Mouse (Mus musculus): Measurements from ENCODE around the gene Smtn.

Smtn gene

DNA sequence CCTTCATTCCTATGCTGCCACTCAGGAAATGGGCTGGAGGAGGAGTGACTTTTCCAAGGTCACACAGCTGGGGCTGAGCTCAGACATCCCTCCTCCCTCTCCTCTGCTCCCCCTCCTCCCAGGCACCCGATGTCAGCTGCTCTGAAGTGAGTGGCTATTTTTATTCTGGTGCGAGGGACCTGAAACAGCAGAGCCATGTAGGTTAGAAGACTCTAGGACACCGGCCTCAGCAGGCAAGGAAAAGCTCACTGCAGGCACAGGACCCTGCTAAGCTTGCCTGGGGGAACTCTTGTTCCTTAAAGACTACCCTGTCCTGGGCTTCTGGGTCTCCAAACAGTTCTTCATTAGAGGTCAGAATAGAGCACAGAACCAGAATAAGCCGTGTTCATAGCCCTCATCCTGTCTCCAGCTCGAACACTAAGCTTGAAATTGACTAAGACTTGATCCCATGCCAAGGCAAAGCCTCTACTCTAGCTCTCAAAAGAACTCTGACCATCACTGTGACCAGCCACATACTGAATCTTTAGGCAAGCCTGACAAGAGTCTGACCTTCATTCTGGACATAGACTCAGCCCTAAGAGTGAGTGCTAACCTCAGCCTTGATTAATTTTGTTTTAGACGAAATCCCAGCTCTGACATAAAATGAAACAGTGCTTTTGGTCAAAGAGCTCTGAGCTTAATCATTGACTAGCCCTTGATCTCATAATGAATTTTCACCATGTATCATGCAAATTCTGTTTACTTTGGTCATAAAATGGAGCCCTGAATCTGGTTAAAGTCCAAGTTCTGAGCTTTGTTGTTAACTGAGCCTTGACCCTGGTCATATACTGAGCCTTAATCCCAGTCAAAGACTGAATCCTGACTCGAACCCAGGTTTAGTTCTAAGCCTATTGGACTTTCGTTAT is 31.0 kb downstream of the Smtn start:
- 57% methylated on average over 8 of the region's 8 CpGs for WGBS

DNA sequence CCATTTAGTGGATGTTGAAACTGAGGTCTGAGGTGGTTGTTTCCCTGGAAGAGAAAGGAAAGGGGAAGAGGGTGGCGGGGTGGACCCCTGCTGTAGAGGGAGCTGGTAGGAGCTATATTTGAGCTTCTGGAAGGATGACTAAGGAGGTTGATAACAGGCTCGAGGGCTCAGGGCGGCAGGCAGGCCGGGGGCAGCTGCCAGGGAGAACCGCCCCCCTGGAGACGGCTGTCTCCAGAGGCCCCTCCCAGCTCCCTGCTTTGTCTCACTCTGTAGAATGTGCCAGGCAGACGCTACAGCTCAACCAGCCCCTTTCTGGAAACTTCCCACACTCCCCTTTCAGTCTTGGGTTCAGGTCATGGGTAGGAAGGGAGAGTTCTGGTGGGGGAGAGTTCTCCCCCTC is 32.2 kb downstream of the Smtn start:
- 36% methylated on average over 7 of the region's 7 CpGs for WGBS

DNA sequence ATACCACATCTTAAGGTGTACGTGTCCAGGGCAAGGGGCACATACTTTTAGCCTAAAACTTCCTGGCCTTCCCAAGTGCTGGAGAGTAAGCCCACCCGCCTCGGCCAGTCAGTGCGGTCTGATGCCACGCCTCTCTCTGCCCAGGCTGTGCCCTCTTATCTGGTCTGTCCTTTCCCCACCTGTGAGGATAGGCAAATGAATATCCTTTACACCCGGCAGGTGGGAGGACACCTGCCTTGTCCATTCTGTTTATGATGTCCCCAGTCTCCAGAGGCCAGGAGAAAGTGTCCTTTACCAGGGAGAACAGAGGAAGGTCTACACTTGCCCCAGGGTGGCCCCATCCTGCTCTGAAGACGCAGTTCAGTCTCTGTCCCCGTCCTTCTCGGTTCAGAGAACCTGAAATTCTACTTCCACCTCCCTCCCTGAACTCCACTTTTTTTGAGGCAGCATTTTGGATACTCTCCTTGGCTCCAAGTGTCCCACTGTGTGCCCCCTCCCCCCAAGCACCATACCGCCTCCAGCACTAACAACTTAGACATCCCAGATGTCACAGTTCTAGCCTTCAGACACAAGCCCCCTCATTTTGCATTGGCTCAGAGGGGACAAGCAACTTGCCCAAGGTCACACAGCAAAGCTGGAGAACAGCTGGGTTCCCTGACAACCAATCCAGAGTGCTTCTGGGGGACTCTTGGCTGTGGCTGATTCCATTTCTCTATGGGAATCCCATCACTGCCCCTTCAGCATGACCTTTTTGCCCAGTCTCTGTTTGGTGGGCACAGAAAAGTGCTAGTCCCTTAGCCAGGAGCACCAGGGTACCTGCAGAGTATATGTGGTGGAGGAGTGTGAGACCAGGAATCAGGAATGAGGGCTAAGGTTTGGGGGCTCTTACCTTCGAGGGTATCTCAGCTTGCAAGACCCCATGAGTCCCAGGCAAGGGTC is 36.4 kb downstream of the Smtn start:
- 59% methylated on average over 11 of the region's 11 CpGs for WGBS

DNA sequence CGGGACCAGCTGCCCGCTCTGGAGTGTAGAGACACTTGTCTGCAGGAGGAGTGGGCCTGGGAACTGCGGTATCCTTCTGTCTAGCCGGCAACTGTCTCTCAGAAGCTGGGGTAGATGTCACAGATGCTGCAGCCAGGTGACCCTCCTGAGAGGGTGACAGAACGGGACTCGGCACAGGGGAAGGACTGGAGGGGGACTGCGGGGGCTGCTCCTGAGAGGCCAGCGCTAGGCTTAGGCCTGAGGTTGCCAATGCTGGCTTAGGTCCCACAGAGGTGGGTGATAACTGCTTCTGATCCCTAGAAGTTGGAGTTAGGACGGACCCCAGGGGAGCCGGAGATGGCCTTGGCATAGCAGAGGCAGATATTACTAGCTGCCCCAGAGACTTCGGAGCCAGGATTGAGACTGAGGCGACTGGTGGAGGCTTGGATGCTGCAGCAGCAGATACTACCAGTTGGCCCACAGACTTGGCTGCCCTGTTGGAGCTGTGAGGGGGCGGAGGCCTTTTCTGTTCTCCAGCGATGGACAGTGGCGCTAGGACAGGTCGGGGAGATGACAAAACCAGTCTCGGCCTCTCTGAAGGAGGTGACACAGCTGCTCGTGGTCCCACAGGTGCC is 37.8 kb downstream of the Smtn start:
- 80% methylated on average over 18 of the region's 18 CpGs for WGBS

DNA sequence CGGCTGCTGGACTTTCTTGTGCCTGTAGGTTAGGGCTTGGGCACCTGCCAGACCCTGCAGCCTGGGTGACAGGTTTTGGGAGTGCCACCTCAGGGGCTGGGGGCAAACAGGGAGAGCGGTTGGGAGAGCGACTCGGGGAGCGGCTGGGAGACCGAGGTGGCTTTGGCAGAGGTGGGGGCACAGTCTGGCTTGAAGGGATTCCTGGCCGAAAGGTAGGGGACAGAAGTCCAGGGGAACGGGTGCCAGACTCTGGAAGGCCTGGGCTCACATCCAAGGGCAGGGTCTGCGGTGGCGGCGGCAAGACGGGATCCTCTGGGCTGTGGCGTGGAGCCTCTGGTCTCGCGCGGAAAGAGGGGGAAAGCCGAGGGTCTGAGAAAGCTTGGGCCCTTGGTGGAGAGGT is 38.4 kb downstream of the Smtn start:
- 80% methylated on average over 17 of the region's 17 CpGs for WGBS

DNA sequence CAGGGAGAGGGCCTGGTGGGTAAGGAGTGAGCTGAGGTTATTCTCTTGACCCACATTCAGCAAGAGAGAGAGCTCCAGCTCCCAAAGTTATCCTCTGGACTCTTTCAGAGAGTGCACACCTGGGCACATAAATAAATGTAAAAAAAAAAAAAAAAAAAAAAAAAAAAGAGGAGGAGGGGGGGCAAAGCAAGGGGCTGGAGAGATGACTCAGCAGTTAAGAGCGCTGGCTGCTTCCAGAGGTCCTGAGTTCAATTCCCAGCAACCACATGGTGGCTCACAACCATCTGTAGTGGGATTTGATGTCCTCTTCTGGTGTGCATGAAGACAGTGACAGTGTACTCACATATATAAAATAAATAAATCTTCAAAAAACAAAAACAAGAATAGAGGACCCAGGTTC is 43.1 kb downstream of the Smtn start:
- WGBS, result 100% methylated on average over 1 of the region's 1 CpGs

DNA sequence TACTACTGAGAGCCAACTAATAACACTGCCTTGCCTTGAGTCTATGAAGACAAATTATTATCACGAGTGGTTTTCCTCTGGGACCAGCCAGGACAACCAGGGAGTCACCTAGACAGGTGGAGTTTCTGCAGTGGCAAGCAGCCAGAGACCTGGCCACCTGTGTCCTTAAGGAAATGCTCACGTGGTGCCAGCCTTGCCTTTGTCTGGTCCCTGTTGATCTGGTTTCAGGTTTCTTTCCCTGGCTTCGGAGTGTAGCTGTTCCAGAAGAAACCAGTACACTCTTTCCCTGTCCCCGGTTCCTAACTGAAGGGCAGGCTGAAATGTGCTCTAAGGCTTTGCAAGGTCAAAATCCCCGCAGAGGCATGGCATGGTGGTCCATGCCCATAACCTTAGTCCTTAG is 43.7 kb downstream of the Smtn start:
- 68% methylated on average over 5 of the region's 5 CpGs for WGBS

DNA sequence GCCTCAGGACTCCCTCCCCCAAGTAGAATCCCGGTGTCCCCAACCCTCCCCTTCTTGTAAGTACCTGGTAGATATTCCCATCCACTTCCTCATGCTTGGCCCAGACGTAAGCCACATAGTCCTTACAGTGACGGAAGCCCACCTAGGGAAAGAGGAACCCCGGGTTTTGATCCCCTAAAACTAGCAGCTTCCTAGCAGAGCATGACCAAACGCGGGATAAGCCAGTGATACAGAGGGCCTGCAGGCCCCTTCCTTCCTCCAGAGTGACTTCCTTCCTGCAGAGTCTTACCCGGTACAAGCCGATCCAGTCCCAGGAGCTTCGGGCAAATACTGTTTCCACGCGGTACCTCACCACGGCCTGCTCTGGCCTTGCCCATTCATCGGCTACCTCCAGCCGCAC is 44.9 kb downstream of the Smtn start:
- WGBS, result 85% methylated on average over 14 of the region's 14 CpGs

DNA sequence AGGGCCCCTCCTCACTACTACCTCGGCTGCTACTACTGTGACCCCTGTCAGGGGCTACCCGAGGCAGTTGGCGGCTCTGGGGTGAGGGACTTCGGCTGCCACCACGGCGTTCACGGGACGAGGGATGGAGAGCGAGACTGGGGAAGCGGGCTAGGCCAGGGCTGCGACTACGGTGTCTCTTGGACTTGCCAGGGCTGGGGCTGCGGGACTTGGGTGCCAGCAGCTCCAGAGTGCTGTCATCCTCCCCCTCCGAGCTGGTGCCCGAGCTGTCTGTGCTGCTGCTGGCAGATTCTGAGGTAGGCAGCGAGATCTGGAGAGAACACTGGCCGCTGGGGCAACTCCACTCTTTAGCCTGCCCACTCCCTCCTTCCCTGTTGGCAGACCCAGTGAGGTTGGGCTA is 45.6 kb downstream of the Smtn start:
- 77% methylated on average over 17 of the region's 17 CpGs for WGBS

DNA sequence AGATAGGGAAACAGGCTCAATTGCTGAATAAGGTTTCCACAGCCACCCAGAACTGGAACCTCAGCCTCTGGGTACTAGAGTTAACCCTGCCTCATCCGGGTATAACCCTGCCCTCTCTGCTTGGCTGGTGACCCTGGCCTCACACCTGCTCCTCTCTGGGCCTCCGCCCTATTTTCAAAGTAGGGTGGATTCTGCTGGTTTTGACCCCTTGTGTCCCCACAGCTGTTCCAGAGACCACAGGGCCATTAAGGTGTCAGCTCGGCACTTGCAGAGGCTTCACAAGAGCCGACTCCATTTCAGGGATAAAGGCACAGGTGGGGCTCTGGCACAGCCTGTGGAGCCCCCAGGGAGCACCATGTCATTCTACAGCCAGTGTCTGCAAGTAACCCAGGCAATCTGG is 47.7 kb downstream of the Smtn start:
- WGBS, result 86% methylated on average over 4 of the region's 4 CpGs

DNA sequence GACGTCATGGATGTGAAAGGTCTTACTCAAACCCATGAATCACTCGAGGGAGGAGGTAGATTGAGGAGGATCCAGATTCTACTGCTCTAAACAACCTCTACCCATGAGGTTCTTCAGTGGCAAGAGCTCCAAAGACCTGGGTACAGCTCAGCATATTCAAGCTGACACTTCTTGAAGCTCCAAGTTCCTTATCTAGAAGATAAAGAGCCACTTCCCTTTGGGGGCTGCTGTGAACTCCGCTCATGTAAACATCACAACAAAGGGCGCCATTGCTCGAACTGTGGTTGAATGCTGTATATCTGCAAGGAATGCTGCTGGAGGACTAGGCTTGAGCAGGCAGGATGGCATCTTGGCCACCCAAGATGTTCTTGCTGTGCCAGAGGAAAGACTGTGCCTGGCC is 51.4 kb downstream of the Smtn start:
- WGBS, result 89% methylated on average over 5 of the region's 5 CpGs

DNA sequence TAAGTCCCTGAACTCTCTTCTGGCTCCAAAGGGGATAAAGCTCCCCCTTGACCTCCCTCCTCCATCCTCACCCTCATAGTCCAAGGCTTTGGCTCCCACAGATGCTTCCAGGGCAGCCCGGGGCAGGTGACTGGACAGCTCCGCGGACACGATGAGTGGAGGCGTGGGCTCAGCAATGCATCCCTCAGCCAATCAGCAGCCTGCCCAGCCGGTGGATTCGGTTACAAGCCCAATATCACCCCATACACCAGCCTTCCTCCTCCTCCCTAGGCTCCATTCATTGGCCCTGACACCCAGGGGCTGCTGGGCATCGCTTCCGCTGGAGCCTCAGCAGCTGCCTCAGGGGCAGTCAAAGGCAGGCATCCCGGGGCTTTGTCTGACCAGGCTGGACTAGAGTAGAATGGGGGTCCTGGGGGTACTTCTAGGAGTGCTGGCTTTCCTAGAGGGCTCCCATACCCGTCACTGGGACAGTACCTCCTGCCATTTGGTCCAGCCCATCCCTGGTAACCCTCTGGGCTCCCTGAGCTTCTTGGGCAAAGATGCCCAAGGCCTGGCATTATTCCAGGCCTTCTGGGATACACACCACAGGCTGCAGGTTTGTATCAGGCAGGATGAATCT is 52.4 kb downstream of the Smtn start, which contains the start of gene Pla2g3:
Gene Pla2g3 (plus strand): TSS at position 333 of the 619 bp plus-strand sequence.
- 30% methylated on average over 11 of the region's 11 CpGs for WGBS

DNA sequence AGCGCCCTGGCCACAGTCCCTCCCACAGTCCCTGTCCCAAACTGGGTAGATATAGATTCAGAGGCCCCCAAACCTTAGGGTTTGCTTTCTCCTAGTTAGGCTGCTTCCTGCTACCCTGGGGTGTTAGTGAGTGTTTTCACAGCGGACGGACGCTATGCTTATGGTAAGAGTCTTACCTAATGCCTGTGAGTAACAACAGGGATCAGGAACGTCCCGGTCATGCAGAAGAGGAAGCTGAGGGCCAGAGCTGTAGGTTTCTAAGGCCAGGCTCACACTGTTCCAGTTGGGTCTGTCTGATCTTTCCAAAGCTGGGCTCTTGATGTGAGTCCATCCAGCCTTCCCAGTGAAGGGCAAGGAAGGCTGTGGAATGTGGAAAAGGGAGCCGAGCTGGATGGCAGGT is 54.1 kb downstream of the Smtn start:
- WGBS, result 78% methylated on average over 7 of the region's 7 CpGs

DNA sequence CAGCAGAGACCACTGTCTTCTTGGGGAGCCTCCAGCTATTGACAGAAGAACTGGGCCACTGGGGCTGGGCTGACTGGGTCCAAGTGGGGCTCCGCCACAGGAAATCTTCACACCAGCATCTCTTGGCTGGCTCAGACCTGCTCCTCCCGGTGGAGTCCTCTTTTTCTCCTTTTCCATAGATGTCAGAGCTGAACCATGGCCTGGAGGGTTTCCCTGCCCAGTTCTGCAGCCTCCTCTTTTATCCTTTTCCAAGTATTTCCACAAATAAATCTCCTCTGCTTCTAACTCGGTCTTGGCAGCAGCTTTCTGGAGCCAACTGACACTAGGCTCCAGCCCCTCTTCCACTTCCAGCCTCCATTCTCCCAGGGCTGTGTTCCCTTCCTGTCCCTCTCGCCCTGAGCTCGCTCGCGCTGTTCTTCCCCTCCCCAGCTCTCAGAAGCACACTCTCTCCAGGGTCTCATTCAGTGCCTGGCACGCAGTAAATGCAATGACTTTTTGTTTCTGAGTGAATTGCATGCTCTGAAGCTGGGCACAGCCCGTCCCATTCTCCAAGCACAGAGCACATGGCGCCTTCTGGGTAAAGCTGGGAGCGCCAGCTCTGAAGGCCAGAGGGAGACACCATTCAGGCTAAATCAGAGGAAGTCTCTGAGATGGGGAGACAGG is 56.3 kb downstream of the Smtn start:
- WGBS, result 37% methylated on average over 11 of the region's 11 CpGs

DNA sequence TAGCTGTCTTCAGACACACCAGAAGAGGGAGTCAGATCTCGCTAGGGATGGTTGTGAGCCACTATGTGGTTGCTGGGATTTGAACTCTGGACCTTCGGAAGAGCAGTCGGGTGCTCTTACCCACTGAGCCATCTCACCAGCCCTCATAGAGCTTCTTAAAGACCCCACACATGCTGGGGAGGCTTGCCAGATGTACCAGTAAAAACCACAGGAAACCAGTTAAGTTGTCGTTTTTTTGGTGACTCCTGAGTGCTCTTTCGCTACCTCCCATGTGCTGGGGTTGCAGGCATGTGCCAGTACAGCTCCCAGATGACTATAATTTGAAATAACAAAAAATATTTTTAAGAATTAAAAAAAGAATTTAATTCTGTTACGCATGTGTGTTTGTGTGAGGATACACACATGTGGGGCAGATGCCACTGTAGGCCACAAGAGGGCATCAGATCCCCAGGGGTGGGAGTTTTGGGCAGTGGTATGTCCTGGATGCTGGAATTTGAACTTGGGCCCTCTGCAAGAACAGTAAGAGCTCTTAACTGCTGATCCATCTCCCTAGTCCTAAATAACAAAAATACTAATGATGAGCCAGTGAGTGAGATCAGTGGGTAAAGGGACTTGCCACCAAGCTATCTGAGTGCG is 65.8 kb downstream of the Smtn start:
- WGBS, result 92% methylated on average over 7 of the region's 7 CpGs

DNA sequence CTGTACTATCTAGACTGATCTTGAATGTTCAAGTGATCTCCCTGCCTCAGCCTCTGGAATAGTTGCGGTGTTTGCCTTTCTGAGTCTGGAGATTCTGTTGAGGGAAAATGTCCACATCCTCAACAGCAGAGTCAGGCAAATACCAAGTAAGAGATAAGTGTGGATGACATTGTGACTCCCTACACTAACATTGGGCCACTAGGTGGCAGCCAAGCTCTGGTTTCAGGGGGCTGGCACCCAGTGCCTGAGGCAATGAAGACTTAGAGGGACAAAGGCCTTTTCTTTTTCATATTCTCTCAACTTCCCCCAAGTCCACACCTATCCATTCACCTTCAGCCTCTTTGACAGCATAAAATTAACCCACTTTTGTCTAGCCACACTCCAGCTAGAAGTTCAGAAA is 67.9 kb downstream of the Smtn start:
- 55% methylated on average over 1 of the region's 1 CpGs for WGBS

DNA sequence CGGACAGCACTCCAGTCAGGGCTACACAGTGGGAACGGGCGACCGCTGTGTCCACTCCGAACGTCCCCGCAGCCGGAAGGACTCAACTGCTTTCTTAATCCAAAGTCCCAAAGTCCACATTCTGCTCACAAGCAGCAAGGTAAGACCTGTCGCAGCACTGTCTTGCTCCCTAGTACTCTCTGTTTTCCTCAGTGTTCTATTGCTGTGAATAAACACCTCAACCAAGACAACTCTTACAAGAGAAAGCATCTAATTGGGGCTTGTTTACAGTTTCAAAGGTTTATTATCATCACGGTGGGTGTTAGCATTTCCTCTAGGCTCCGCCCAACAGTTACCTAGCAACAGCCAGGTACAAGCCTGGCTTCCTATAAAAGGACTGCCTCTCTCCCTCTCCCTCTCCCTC is 69.0 kb downstream of the Smtn start:
- 48% methylated on average over 11 of the region's 11 CpGs for WGBS

Data from cerebral cortex, adult 2 months (tissue).